Mouse (Mus musculus): ENCODE measurements around the gene Tnk2. TPM values are rescaled to one million over a fixed set of nuclear protein-coding genes. Genes with fewer than 3 reads are reported as not detected.
A peak's percentile ranks its signal among the peaks of the same experiment; 100 is the strongest.

Tnk2 gene
- polyA plus RNA-seq, 2 experiments, result 3.8 to 15.3 TPM

- DNase-seq (ENCODE audit: low read depth in 3 of 3, low spot score in 3 of 3), result no peak
Observed at GRCm38 (mm10) chr16:32715364-32715763, 71.7 kb downstream of the Tnk2 start.

GRCm38 (mm10) chr16:32723163-32723562 lies 79.5 kb downstream of the Tnk2 start:
- Histone ChIP-seq H3K4me1 (replicated peaks; ENCODE audit: control insufficient read depth in 2 of 2, insufficient read depth in 2 of 2, low read length in 1 of 2) (peaks cover 0 to 7% of the 10 kb centered on the region in 2 experiments; a peak in 2 of 4 replicates), H3K36me3 (replicated peaks; ENCODE audit: control insufficient read depth, insufficient read depth, low read depth) (no peaks in the 10 kb centered on the region), H3K9ac (replicated peaks) (no peak overlapping the region), H3K27ac (no peak overlapping the region), H3K4me2 (ENCODE audit: low read depth) (no peak overlapping the region), H3K9me3 (ENCODE audit: control insufficient read depth, low read length) (no peaks in the 10 kb centered on the region), H3K27me3 (ENCODE audit: control insufficient read depth, insufficient read depth, low read length) (no peaks in the 10 kb centered on the region), H3K4me3 (ENCODE audit: insufficient read depth in 1 of 2, low read depth in 2 of 2, low read length in 2 of 2) (no peak overlapping the region)
- ATAC-seq (ENCODE audit: insufficient read depth) (no peak), DNase-seq (ENCODE audit: low read depth in 3 of 3, low spot score in 3 of 3) (no peak)
- TF ChIP-seq CTCF (IDR thresholded peaks at IDR 0.05; ENCODE audit: low read depth), result no peak
- no peak for TF ChIP-seq EP300 (IDR thresholded peaks at IDR 0.05; ENCODE audit: low read depth)
- 23% methylated on average over 7 of the region's 7 CpGs for WGBS (ENCODE audit: insufficient replicate concordance)

More at GRCm38 (mm10) chr16:32715364-32715763, 71.7 kb downstream of the Tnk2 start:
- Histone ChIP-seq H3K4me3 (ENCODE audit: insufficient read depth in 1 of 2, low read depth in 2 of 2, low read length in 2 of 2) (no peak overlapping the region), H3K4me1 (replicated peaks; ENCODE audit: control insufficient read depth in 2 of 2, insufficient read depth in 2 of 2, low read length in 1 of 2) (no peaks in the 10 kb centered on the region; a peak in 1 of 4 replicates), H3K36me3 (replicated peaks; ENCODE audit: control insufficient read depth, insufficient read depth, low read depth) (no peaks in the 10 kb centered on the region), H3K9me3 (ENCODE audit: control insufficient read depth, low read length) (no peaks in the 10 kb centered on the region), H3K9ac (replicated peaks) (no peak overlapping the region), H3K27ac (no peak overlapping the region), H3K27me3 (ENCODE audit: control insufficient read depth, insufficient read depth, low read length) (no peaks in the 10 kb centered on the region), H3K4me2 (ENCODE audit: low read depth) (peak overlapping the region; percentile 24; the same call in 1 of the 2 replicates)
- ATAC-seq (ENCODE audit: insufficient read depth), result no peak
- TF ChIP-seq EP300 (IDR thresholded peaks at IDR 0.05; ENCODE audit: low read depth) (no peak), CTCF (IDR thresholded peaks at IDR 0.05; ENCODE audit: low read depth) (peak; percentile 74)
- WGBS (ENCODE audit: insufficient replicate concordance), result 10% methylated on average over 13 of the region's 13 CpGs

GRCm38 (mm10) chr16:32723767-32724166 lies 80.1 kb downstream of the Tnk2 start:
- ATAC-seq (ENCODE audit: insufficient read depth) (no peak), DNase-seq (ENCODE audit: low read depth in 3 of 3, low spot score in 3 of 3) (no peak)
- no peak overlapping the region for H3K9ac ChIP-seq (replicated peaks)
- no peaks in the 10 kb centered on the region for H3K36me3 ChIP-seq (replicated peaks; ENCODE audit: control insufficient read depth, insufficient read depth, low read depth)
- no peak overlapping the region for H3K4me2 ChIP-seq (ENCODE audit: low read depth)
- peaks cover 0 to 7% of the 10 kb centered on the region in 2 experiments; a peak in 2 of 4 replicates for H3K4me1 ChIP-seq (replicated peaks; ENCODE audit: control insufficient read depth in 2 of 2, insufficient read depth in 2 of 2, low read length in 1 of 2)
- H3K27ac ChIP-seq, result no peak overlapping the region
- no peaks in the 10 kb centered on the region; the same call in 1 of the 2 replicates for H3K27me3 ChIP-seq (ENCODE audit: control insufficient read depth, insufficient read depth, low read length)
- 70% methylated on average over 4 of the region's 4 CpGs for WGBS (ENCODE audit: insufficient replicate concordance)
- no peak for TF ChIP-seq EP300 (IDR thresholded peaks at IDR 0.05; ENCODE audit: low read depth)
- TF ChIP-seq CTCF (IDR thresholded peaks at IDR 0.05; ENCODE audit: low read depth), result no peak
- no peak overlapping the region for H3K4me3 ChIP-seq (ENCODE audit: insufficient read depth in 1 of 2, low read depth in 2 of 2, low read length in 2 of 2)
- H3K9me3 ChIP-seq (ENCODE audit: control insufficient read depth, low read length), result no peaks in the 10 kb centered on the region

- Histone ChIP-seq H3K36me3 (replicated peaks; ENCODE audit: control insufficient read depth, insufficient read depth, low read depth) (no peaks in the 10 kb centered on the region), H3K27ac (no peak overlapping the region), H3K27me3 (ENCODE audit: control insufficient read depth, insufficient read depth, low read length) (no peaks in the 10 kb centered on the region; the same call in 1 of the 2 replicates), H3K4me2 (ENCODE audit: low read depth) (no peak overlapping the region), H3K4me3 (ENCODE audit: insufficient read depth in 1 of 2, low read depth in 2 of 2, low read length in 2 of 2) (no peak overlapping the region), H3K9me3 (ENCODE audit: control insufficient read depth, low read length) (no peaks in the 10 kb centered on the region), H3K9ac (replicated peaks) (no peak overlapping the region), H3K4me1 (replicated peaks; ENCODE audit: control insufficient read depth in 2 of 2, insufficient read depth in 2 of 2, low read length in 1 of 2) (peaks cover 0 to 7% of the 10 kb centered on the region in 2 experiments; a peak in 2 of 4 replicates)
- TF ChIP-seq EP300 (IDR thresholded peaks at IDR 0.05; ENCODE audit: low read depth) (no peak), CTCF (IDR thresholded peaks at IDR 0.05; ENCODE audit: low read depth) (no peak)
- 76% methylated on average over 2 of the region's 2 CpGs for WGBS (ENCODE audit: insufficient replicate concordance)
- ATAC-seq (ENCODE audit: insufficient read depth), result no peak
- DNase-seq (ENCODE audit: low read depth in 3 of 3, low spot score in 3 of 3), result no peak
Observed at GRCm38 (mm10) chr16:32724259-32724658, 80.6 kb downstream of the Tnk2 start.

GRCm38 (mm10) chr16:32726501-32726900 lies 82.8 kb downstream of the Tnk2 start:
- DNase-seq (ENCODE audit: low read depth in 3 of 3, low spot score in 3 of 3), result no peak

More at GRCm38 (mm10) chr16:32726501-32726900, 82.8 kb downstream of the Tnk2 start:
- Histone ChIP-seq H3K4me2 (ENCODE audit: low read depth) (no peak overlapping the region), H3K9me3 (ENCODE audit: control insufficient read depth, low read length) (no peaks in the 10 kb centered on the region), H3K4me3 (ENCODE audit: insufficient read depth in 1 of 2, low read depth in 2 of 2, low read length in 2 of 2) (no peak overlapping the region), H3K36me3 (replicated peaks; ENCODE audit: control insufficient read depth, insufficient read depth, low read depth) (no peaks in the 10 kb centered on the region), H3K27me3 (ENCODE audit: control insufficient read depth, insufficient read depth, low read length) (no peaks in the 10 kb centered on the region; the same call in 1 of the 2 replicates), H3K4me1 (replicated peaks; ENCODE audit: control insufficient read depth in 2 of 2, insufficient read depth in 2 of 2, low read length in 1 of 2) (peaks cover 0 to 7% of the 10 kb centered on the region in 2 experiments; a peak in 2 of 4 replicates), H3K27ac (no peak overlapping the region), H3K9ac (replicated peaks) (no peak overlapping the region)
- no peak for ATAC-seq (ENCODE audit: insufficient read depth)
- TF ChIP-seq CTCF (IDR thresholded peaks at IDR 0.05; ENCODE audit: low read depth), result no peak
- TF ChIP-seq EP300 (IDR thresholded peaks at IDR 0.05; ENCODE audit: low read depth), result no peak

Measured in liver, embryonic 14.5 days (tissue).